In the genomic region with DNA sequence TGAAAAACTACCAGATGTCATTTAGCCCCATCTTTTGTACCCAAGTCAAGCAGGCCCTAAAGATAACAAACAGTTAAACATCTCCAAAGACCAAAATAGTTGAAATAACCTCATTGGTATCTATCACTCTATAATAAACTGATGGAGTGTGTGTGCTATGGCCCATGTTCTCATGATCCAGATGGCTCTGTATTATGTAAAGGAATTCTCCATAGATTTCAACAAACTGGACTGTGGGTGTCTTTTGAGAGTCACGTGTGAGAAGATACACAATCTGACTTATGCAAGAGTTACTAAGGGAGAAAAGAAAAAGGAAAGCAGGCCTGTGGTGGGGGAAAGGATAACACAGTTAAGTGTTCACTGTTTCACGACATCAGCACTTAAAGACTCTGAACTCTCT, we compare ENCODE assay signal across 24 mouse cellular contexts.
"Had no signal": no experiment of that assay in that cellular context is flagged by ENCODE, and none has a peak within 500 bp of the region (broad histone marks: within the 10 kb centered on the region; RNA-seq: fewer than 3 reads in every experiment).

No protein-coding gene starts in this region.

- H3K4me2 ChIP-seq: heart, embryonic 12.5 days; hindbrain, embryonic 12.5 days; hindbrain, embryonic 14.5 days; intestine, embryonic 15.5 days; limb, embryonic 12.5 days had no signal

- H3K27ac ChIP-seq: gastrocnemius, adult 2 months; heart, embryonic 10.5 days; hindbrain, embryonic 10.5 days; hindbrain, embryonic 12.5 days; hindbrain, embryonic 14.5 days; intestine, embryonic 15.5 days; layer of hippocampus, adult 2 months; left cerebral cortex, adult 2 months; limb, embryonic 10.5 days; limb, embryonic 12.5 days had no signal

- H3K36me3 ChIP-seq: heart, embryonic 10.5 days; heart, embryonic 12.5 days; hindbrain, embryonic 10.5 days; hindbrain, embryonic 12.5 days; intestine, embryonic 15.5 days; limb, embryonic 10.5 days; limb, embryonic 12.5 days had no signal

- H3K27me3 ChIP-seq: heart, embryonic 12.5 days; hindbrain, embryonic 12.5 days; intestine, embryonic 15.5 days; limb, embryonic 12.5 days had no signal

- H3K4me1 ChIP-seq: heart, embryonic 10.5 days; heart, embryonic 12.5 days; hindbrain, embryonic 10.5 days; hindbrain, embryonic 12.5 days; limb, embryonic 10.5 days; limb, embryonic 12.5 days had no signal

- H3K9me3 ChIP-seq: heart, embryonic 10.5 days; hindbrain, embryonic 10.5 days; hindbrain, embryonic 12.5 days; intestine, embryonic 15.5 days; limb, embryonic 10.5 days; limb, embryonic 12.5 days had no signal

- DNase-seq: gastrocnemius, adult 2 months; gastrocnemius, postnatal 10 days; gastrocnemius, postnatal 25 days; heart, adult 18-20 months; heart, postnatal 10 days; heart, postnatal 4 days; kidney, adult 18-20 months; kidney, adult 8-10 months; kidney, postnatal 10 days; kidney, postnatal 25 days; kidney, postnatal 4 days had no signal

- ATAC-seq: hindbrain, embryonic 16.5 days; inflammation-experienced regulatory T-cells, adult 6 months; intestine, embryonic 15.5 days; intestine, postnatal 0 days had no signal

- H3K4me3 ChIP-seq: gastrocnemius, adult 2 months; heart, embryonic 10.5 days; heart, embryonic 12.5 days; hindbrain, embryonic 10.5 days; hindbrain, embryonic 12.5 days; intestine, embryonic 15.5 days; layer of hippocampus, adult 2 months; left cerebral cortex, adult 2 months; limb, embryonic 10.5 days; limb, embryonic 12.5 days had no signal

- H3K9ac ChIP-seq: heart, embryonic 12.5 days; hindbrain, embryonic 12.5 days; hindbrain, embryonic 14.5 days; intestine, embryonic 15.5 days; limb, embryonic 12.5 days had no signal
